Mouse (Mus musculus) T-helper 1 cell (primary cell): Measurements from ENCODE around the gene She.
"Not testable (repeated sequence)": the region's sequence is repeated elsewhere in the genome, so short reads cannot be mapped to it uniquely, and the experiment has no call there.

Source experiments
- in situ Hi-C: fragments of 300-600 bp; cut with MboI, MseI; formaldehyde crosslinking; loops from one replicate; pipeline ENCODE4 v1.15.1; 2025; ENCODE audit warnings: high pct_unique_total_duplicates

She gene

DNA sequence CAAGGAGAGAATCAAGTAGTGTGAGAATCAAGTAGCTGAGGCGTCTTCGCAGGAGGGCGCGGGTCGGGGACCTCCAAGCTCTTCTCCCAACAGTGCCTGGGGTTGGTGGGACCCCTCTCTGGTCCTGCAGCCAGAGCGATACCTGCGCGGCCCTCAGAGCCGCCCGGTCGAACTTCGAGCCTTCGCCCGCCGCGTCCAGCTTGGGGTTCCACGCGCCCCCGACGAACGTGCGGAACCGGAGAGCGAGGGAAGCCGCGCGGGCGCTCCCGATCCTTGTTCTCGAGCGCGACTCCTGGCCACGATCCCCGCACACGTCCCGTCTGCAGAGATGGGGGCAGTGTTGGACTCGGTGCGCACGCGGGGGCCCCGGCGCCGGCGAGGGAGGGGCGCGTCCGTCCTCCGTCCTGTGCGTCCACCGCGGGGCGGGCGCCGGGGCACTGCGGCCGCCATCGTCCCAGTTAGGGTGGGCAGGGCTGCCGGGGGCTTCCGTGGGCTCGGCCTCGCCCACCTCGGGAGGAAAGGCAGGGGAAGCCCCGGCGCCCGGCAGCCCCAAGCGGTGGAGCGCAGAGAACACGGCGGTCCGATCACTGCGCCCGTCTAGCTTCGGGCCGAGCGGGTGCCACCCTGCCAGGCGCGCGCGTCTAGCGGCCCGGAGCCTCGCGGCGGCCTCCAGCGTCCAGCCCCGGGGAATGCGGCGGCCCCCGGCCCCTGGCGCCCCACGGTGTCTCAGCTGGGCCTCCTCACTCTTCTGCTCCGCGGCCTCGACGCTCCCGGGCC is at the start of gene She:
She (plus strand) TSS at position 556 of the 777 bp plus-strand sequence.
- in situ Hi-C loops, result loop anchor here (5.0 kb wide), 1 partner anchor 89 kb away; no protein-coding TSS in a partner anchor

DNA sequence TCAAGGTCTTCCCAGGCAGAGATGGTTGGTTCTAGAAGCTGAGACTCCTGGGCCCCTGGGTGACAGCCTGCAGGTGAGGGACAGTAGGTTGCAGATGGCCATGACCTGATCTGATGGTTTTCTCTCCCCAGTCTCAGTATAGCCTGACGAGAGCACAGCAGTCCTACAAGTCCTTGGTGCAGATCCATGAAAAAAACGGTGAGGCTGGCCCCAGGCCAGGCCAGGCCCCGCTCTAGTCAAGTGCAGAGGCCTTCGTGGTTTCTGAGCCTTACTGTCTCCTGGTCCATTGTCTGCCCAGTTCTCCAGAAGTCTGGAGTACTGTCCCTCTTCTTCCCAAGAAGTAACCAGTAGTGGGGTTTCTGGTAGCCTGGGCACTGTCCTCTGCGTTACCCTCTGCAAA is 49.5 kb upstream of the She start:
- in situ Hi-C loops, result no loop called here

- in situ Hi-C loops, result loop anchor here (5.0 kb wide), 1 partner anchor 137 kb away; no protein-coding TSS in a partner anchor
Observed at GRCm38 (mm10) chr3:89784991-89785753, 46.0 kb upstream of the She start.

- in situ Hi-C loops, result loop anchor here (5.0 kb wide), 1 partner anchor 136 kb away; no protein-coding TSS in a partner anchor
Observed at GRCm38 (mm10) chr3:89786275-89786674, 44.9 kb upstream of the She start.

GRCm38 (mm10) chr3:89788680-89789352 is 42.4 kb upstream of the She start:
- in situ Hi-C loops, result loop anchor here (5.0 kb wide), 1 partner anchor 133 kb away; no protein-coding TSS in a partner anchor

DNA sequence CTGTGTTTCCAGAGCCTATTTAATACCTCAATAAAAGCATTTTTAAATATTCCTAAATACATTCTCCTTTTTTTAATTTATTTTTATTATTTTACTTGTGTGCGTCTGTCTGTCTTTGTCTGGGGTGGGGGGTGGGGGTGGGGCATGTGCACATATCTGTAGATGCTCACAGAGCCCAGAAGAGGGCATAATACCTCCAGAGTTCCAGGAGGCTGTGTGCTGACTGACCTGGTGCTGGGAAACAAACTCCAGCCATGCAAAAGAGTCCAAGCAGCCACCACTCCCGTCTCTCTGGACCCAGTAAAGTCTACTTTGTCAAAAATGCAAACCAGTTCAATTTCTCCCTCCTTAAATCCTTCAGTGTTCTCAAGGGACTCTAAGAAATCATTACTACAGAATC is 36.6 kb upstream of the She start:
- in situ Hi-C loops, result no loop called here

DNA sequence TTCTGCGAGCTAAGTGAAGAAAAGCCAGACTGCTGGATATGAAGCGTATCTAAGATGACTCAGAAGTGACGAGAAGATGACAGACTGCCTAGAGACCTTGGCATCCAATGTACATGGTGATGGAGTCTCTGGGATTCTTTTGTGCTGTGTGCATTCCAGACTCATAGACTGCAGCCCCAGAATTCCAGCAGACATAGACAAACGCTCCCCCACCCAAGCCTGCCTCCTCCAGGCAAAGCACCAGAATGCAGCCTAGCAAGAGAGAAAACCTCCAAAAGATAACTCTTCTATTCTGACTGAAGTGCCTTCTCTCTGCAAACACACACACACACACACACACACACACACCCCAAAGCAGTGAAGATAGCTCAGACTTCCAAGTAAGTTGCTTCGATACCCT is 35.4 kb upstream of the She start:
- in situ Hi-C loops, result no loop called here

- in situ Hi-C loops, result no loop called here
Observed at GRCm38 (mm10) chr3:89796358-89796757, 34.8 kb upstream of the She start.

GRCm38 (mm10) chr3:89798518-89798917 is 32.7 kb upstream of the She start:
- in situ Hi-C loops, result no loop called here

DNA sequence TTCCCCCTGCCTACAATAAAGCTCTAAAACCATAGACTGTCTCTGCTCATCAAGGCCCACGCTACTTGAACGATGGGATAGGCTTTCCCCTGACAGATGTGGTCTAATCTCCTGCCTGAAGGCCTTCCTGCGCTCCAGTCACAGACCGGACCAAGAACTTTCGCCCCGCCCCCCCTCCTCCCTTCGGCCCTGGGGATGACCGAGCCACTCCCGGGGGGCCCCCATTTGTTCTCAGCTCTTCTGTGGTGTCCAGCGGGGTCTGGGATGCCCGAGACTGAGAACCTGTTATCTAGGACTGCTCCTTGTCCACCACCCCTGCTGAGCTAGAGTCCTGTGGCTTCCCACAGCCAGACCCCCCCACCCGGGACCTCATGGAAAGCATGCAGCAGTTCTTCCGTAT is 31.7 kb upstream of the She start:
- in situ Hi-C loops, result no loop called here

- in situ Hi-C loops, result not testable (repeated sequence)
Observed at GRCm38 (mm10) chr3:89800078-89800477, 31.1 kb upstream of the She start.

DNA sequence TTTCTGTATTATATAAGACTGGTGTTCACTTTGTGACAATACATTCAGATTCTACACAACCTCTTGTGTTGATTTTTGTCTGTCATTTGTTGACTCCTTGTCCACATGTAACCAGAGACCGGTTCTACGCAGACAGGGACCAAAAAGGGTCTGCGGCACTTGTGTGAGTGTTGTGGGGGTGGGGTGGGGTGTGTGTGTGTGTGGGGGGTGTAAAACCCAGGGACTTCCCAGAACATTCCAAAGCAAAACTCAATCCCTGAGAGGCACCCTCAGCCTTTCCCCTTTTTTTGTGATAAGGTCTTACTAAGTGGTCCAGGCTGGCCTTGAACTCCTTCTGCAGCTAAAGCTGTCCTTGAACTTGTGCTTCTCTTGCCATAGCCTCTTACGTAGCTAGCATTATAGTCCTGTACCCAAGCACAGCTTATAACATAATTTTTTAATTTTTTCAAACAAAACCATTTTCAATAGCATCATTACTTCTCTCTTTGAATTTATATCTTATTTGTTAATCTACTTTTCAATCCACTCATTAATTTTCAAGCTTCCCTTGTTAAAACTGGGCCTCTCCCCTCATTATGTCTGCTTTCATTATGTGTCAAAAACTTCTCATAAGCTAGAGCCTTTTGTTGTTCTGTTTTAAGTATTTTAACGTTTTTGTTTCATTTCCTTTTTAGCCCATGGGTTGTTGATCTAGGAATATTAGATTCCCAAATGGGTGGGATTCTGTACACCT is 30.2 kb upstream of the She start:
- in situ Hi-C loops, result no loop called here

- in situ Hi-C loops, result no loop called here
Observed at GRCm38 (mm10) chr3:89801507-89801847, 29.7 kb upstream of the She start.

DNA sequence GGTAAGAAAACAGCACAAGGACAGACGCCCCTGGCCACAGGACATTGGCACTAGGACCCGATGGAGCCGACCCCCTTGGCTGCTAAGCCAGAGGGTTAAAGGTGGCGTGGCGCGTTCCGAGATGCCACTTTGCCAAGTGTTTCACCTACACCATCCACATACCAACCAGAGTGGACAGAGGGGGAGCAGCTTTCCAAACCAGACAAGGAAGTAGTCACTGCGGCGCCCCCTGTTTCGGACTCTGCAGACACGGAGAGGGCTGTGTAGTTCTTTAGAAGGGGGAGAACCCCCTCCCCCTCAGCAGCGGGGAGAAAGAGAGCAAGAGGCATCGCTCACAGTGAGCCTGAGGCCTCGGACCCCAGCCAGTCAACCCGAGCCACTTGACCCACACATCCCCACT is 28.3 kb upstream of the She start:
- in situ Hi-C loops, result no loop called here

- in situ Hi-C loops, result no loop called here
Observed at GRCm38 (mm10) chr3:89805179-89805578, 26.0 kb upstream of the She start.

DNA sequence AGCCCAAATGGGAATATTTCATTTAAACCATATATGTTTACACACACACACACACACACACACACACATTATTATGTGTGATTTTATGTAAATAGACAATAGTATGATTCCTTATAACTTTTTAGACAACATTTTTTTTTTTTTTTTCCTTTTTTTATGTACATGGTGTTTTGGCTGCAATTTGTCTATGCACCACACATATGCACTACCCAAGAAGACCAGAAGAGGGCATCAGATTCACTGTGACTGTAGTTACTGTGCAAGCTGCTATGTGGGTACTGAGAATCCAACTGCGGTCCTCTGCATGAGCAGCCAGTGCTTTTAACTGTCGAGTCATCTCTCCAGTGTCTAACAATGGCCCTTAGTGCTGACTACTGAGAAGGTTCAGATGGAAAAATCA is 24.4 kb upstream of the She start:
- in situ Hi-C loops, result no loop called here

GRCm38 (mm10) chr3:89807171-89807570 is 24.0 kb upstream of the She start:
- in situ Hi-C loops, result no loop called here

DNA sequence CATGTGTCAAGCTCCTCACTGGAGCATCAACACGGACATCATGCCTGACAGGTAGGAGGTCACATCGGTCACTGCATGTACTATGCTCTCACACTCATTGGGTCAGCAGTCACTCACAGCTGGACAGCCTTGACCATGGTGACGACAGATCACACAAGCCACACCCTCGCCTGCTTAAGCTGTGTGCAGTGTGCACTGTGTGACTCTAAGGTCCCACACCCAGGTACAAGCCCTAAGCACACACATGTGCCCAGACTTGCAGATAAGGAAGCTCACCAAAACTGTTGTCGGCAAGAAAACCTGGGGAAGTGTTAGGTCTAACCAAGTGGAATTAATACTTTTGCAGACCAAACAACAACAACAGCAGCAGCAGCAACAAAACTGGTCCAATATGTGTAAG is 23.3 kb upstream of the She start:
- in situ Hi-C loops, result no loop called here

- in situ Hi-C loops, result no loop called here
Observed at GRCm38 (mm10) chr3:89808638-89809037, 22.5 kb upstream of the She start.

DNA sequence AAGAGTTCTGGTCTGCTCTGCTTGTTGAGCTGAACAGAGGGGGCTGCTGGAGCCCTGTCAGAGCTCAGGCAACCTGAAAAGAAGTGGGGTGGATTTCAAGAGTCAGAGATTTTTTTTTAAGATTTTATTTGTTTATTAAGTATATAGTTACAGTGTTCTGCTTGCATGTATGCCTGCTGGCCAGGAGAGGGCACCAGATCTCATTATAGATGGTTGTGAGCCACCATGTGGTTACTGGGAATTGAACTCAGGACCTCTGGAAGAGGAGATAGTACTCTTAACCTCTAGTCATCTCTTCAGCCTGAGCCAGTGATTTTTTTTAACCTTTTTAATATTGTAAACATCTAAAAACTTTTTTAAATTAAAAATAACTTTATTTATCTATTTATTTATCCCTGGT is 20.3 kb upstream of the She start:
- in situ Hi-C loops, result no loop called here

GRCm38 (mm10) chr3:89812166-89812565 is 19.0 kb upstream of the She start:
- in situ Hi-C loops, result no loop called here

- in situ Hi-C loops, result no loop called here
Observed at GRCm38 (mm10) chr3:89814051-89814450, 17.1 kb upstream of the She start.
